Comparison of ENCODE assay signal across 28 mouse cellular contexts in genomic region chr6:61438165-61438564, GRCm38 (mm10).
"Had no signal": no experiment of that assay in that cellular context is flagged by ENCODE, and none has a peak within 500 bp of the region (broad histone marks: within the 10 kb centered on the region; RNA-seq: fewer than 3 reads in every experiment).

No protein-coding gene starts in this region.

- H3K4me2 ChIP-seq: heart, embryonic 11.5 days; heart, embryonic 13.5 days; heart, embryonic 15.5 days; hindbrain, embryonic 12.5 days; hindbrain, embryonic 14.5 days; intestine, embryonic 15.5 days; limb, embryonic 12.5 days; liver, embryonic 11.5 days; liver, embryonic 13.5 days had no signal

- H3K27ac ChIP-seq: gastrocnemius, adult 2 months; heart, adult 2 months; heart, embryonic 13.5 days; heart, embryonic 15.5 days; hindbrain, embryonic 10.5 days; hindbrain, embryonic 12.5 days; hindbrain, embryonic 14.5 days; intestine, embryonic 15.5 days; left cerebral cortex, adult 2 months; limb, embryonic 10.5 days; limb, embryonic 12.5 days; liver, embryonic 13.5 days had no signal

- H3K4me1 ChIP-seq: heart, embryonic 15.5 days; hindbrain, embryonic 10.5 days; hindbrain, embryonic 12.5 days; intestine, embryonic 15.5 days; limb, embryonic 10.5 days; limb, embryonic 12.5 days; liver, embryonic 13.5 days had no signal

- H3K4me3 ChIP-seq: gastrocnemius, adult 2 months; heart, adult 2 months; heart, embryonic 13.5 days; heart, embryonic 15.5 days; hindbrain, embryonic 10.5 days; hindbrain, embryonic 12.5 days; intestine, embryonic 15.5 days; left cerebral cortex, adult 2 months; limb, embryonic 10.5 days; limb, embryonic 12.5 days; liver, embryonic 13.5 days had no signal

- H3K27me3 ChIP-seq: heart, embryonic 13.5 days; heart, embryonic 15.5 days; hindbrain, embryonic 12.5 days; intestine, embryonic 15.5 days; limb, embryonic 12.5 days; liver, embryonic 13.5 days had no signal

- ATAC-seq: hindbrain, embryonic 16.5 days; inflammation-experienced regulatory T-cells, adult 6 months; intestine, embryonic 15.5 days; intestine, postnatal 0 days had no signal

- H3K9me3 ChIP-seq: heart, embryonic 13.5 days; heart, embryonic 15.5 days; hindbrain, embryonic 10.5 days; hindbrain, embryonic 12.5 days; intestine, embryonic 15.5 days; limb, embryonic 10.5 days; limb, embryonic 12.5 days; liver, embryonic 13.5 days had no signal

- DNase-seq: gastrocnemius, adult 2 months; gastrocnemius, postnatal 10 days; gastrocnemius, postnatal 25 days; heart, adult 11 months; heart, adult 2 months; heart, postnatal 14 days; heart, postnatal 36 days; kidney, adult 18-20 months; kidney, adult 8-10 months; kidney, postnatal 10 days; kidney, postnatal 36 days; layer of hippocampus, adult 9-11 months; liver; liver, embryonic 13.5 days had no signal

- H3K36me3 ChIP-seq: heart, embryonic 13.5 days; heart, embryonic 15.5 days; hindbrain, embryonic 10.5 days; hindbrain, embryonic 12.5 days; intestine, embryonic 15.5 days; limb, embryonic 10.5 days; limb, embryonic 12.5 days; liver, embryonic 13.5 days had no signal

- H3K9ac ChIP-seq: heart, embryonic 13.5 days; heart, embryonic 15.5 days; hindbrain, embryonic 12.5 days; hindbrain, embryonic 14.5 days; intestine, embryonic 15.5 days; limb, embryonic 12.5 days; liver, embryonic 13.5 days had no signal
